Mouse (Mus musculus): Measurements from ENCODE around the gene Cstl1. TPM values are rescaled to one million over a fixed set of nuclear protein-coding genes. Genes with fewer than 3 reads are reported as not detected.

The Cstl1 gene
- polyA plus RNA-seq (2015; fragmentation: Nextera tagmentation; extraction: Ambion mirVana), result not detected in 2 replicates

GRCm38 (mm10) chr2:148750058-148750457 is at the start of gene Cstl1:
Gene Cstl1 (plus strand): TSS chr2:148750358.
- Histone ChIP-seq H3K36me3 (replicated peaks) (no peaks in the 10 kb centered on the region), H3K4me2 (no peak within 1 kb of the TSS), H3K9me3 (no peaks in the 10 kb centered on the region), H3K27me3 (replicated peaks) (no peaks in the 10 kb centered on the region), H3K4me1 (no peaks in the 10 kb centered on the region), H3K27ac (no peak within 1 kb of the TSS), H3K4me3 (no peak within 1 kb of the TSS), H3K9ac (no peak within 1 kb of the TSS)
- 78% methylated on average over 1 of the region's 1 CpGs for WGBS
- no peak for ATAC-seq (replicated peaks)

- Histone ChIP-seq H3K4me2 (no peak overlapping the region), H3K4me3 (no peak overlapping the region), H3K27me3 (replicated peaks) (no peaks in the 10 kb centered on the region), H3K36me3 (replicated peaks) (peaks cover 12% of the 10 kb centered on the region; the same call in 1 of the 2 replicates), H3K4me1 (no peaks in the 10 kb centered on the region), H3K27ac (no peak overlapping the region), H3K9ac (no peak overlapping the region), H3K9me3 (no peaks in the 10 kb centered on the region)
- ATAC-seq (replicated peaks), result peak; percentile 54
- WGBS, result 76% methylated on average over 15 of the region's 15 CpGs
Measured at GRCm38 (mm10) chr2:148706409-148707201, 43.6 kb upstream of the Cstl1 start.

- Histone ChIP-seq H3K4me1 (no peaks in the 10 kb centered on the region), H3K9ac (no peak overlapping the region), H3K9me3 (no peaks in the 10 kb centered on the region), H3K36me3 (replicated peaks) (peaks cover 12% of the 10 kb centered on the region; the same call in 1 of the 2 replicates), H3K27ac (no peak overlapping the region), H3K4me3 (no peak overlapping the region), H3K27me3 (replicated peaks) (no peaks in the 10 kb centered on the region), H3K4me2 (no peak overlapping the region)
- 69% methylated on average over 6 of the region's 6 CpGs for WGBS
- ATAC-seq (replicated peaks), result peak; percentile 62
Measured at GRCm38 (mm10) chr2:148707202-148707530, 43.0 kb upstream of the Cstl1 start.

GRCm38 (mm10) chr2:148712326-148712725 is 37.8 kb upstream of the Cstl1 start:
- no peaks in the 10 kb centered on the region for H3K27me3 ChIP-seq (replicated peaks)
- 92% methylated on average over 3 of the region's 3 CpGs for WGBS

GRCm38 (mm10) chr2:148717072-148717471 is 33.1 kb upstream of the Cstl1 start:
- Histone ChIP-seq H3K27me3 (replicated peaks) (no peaks in the 10 kb centered on the region), H3K4me1 (no peaks in the 10 kb centered on the region), H3K9me3 (no peaks in the 10 kb centered on the region), H3K4me2 (no peak overlapping the region), H3K4me3 (no peak overlapping the region), H3K9ac (no peak overlapping the region), H3K27ac (no peak overlapping the region), H3K36me3 (replicated peaks) (no peaks in the 10 kb centered on the region)
- no peak for ATAC-seq (replicated peaks)
- WGBS, result 67% methylated on average over 2 of the region's 2 CpGs

More at GRCm38 (mm10) chr2:148712326-148712725, 37.8 kb upstream of the Cstl1 start:
- H3K27ac ChIP-seq, result no peak overlapping the region
- H3K9ac ChIP-seq, result no peak overlapping the region
- H3K4me2 ChIP-seq, result no peak overlapping the region
- ATAC-seq (replicated peaks), result no peak
- no peaks in the 10 kb centered on the region for H3K9me3 ChIP-seq
- H3K4me3 ChIP-seq, result no peak overlapping the region
- no peaks in the 10 kb centered on the region for H3K4me1 ChIP-seq
- peaks cover 4% of the 10 kb centered on the region; the same call in 1 of the 2 replicates for H3K36me3 ChIP-seq (replicated peaks)

- Histone ChIP-seq H3K9me3 (no peaks in the 10 kb centered on the region), H3K4me1 (no peaks in the 10 kb centered on the region), H3K4me2 (no peak overlapping the region), H3K27ac (no peak overlapping the region), H3K9ac (no peak overlapping the region), H3K36me3 (replicated peaks) (no peaks in the 10 kb centered on the region), H3K27me3 (replicated peaks) (no peaks in the 10 kb centered on the region), H3K4me3 (no peak overlapping the region)
- ATAC-seq (replicated peaks), result no peak
- 83% methylated on average over 2 of the region's 2 CpGs for WGBS
Measured at GRCm38 (mm10) chr2:148719271-148719995, 30.7 kb upstream of the Cstl1 start.

GRCm38 (mm10) chr2:148731614-148732326 is 18.4 kb upstream of the Cstl1 start:
- ATAC-seq (replicated peaks), result peak; percentile 88
- Histone ChIP-seq H3K4me1 (peaks cover 25% of the 10 kb centered on the region), H3K9ac (peak overlapping the region; percentile 73), H3K4me2 (peak overlapping the region; percentile 85), H3K27ac (peak overlapping the region; percentile 84), H3K36me3 (replicated peaks) (no peaks in the 10 kb centered on the region), H3K9me3 (no peaks in the 10 kb centered on the region), H3K27me3 (replicated peaks) (no peaks in the 10 kb centered on the region), H3K4me3 (peak overlapping the region; percentile 80)
- under 1% methylated on average over 35 of the region's 35 CpGs for whole genome bisulfite sequencing

- peak within 1 kb of the TSS; percentile 84 for H3K27ac ChIP-seq
- H3K9me3 ChIP-seq, result no peaks in the 10 kb centered on the region
- peak within 1 kb of the TSS; percentile 85 for H3K4me2 ChIP-seq
- peak; percentile 100 for ATAC-seq (replicated peaks)
- no peaks in the 10 kb centered on the region for H3K27me3 ChIP-seq (replicated peaks)
- H3K4me1 ChIP-seq, result peaks cover 25% of the 10 kb centered on the region
- H3K36me3 ChIP-seq (replicated peaks), result no peaks in the 10 kb centered on the region
- peak within 1 kb of the TSS; percentile 73 for H3K9ac ChIP-seq
- WGBS, result 4% methylated on average over 18 of the region's 18 CpGs
- H3K4me3 ChIP-seq, result peak within 1 kb of the TSS; percentile 80
Measured at GRCm38 (mm10) chr2:148732327-148733000, 17.7 kb upstream of the Cstl1 start, which contains the start of gene Napb. Gene Napb (minus strand): TSS chr2:148732467.

- Histone ChIP-seq H3K27me3 (replicated peaks) (no peaks in the 10 kb centered on the region), H3K4me2 (no peak overlapping the region), H3K4me1 (no peaks in the 10 kb centered on the region), H3K36me3 (replicated peaks) (no peaks in the 10 kb centered on the region), H3K27ac (no peak overlapping the region), H3K4me3 (no peak overlapping the region), H3K9ac (no peak overlapping the region), H3K9me3 (no peaks in the 10 kb centered on the region)
- ATAC-seq (replicated peaks), result no peak
- WGBS, result 68% methylated on average over 3 of the region's 3 CpGs
Measured at GRCm38 (mm10) chr2:148743001-148743400, 7.2 kb upstream of the Cstl1 start.

GRCm38 (mm10) chr2:148743846-148744407 is 6.2 kb upstream of the Cstl1 start:
- no peaks in the 10 kb centered on the region for H3K27me3 ChIP-seq (replicated peaks)
- no peaks in the 10 kb centered on the region for H3K9me3 ChIP-seq
- no peak for ATAC-seq (replicated peaks)
- H3K4me2 ChIP-seq, result no peak overlapping the region
- no peaks in the 10 kb centered on the region for H3K4me1 ChIP-seq
- 87% methylated on average over 3 of the region's 3 CpGs for WGBS
- no peak overlapping the region for H3K9ac ChIP-seq
- no peak overlapping the region for H3K27ac ChIP-seq
- H3K36me3 ChIP-seq (replicated peaks), result no peaks in the 10 kb centered on the region
- no peak overlapping the region for H3K4me3 ChIP-seq

- H3K4me2 ChIP-seq, result peak overlapping the region; percentile 61
- H3K36me3 ChIP-seq (replicated peaks), result no peaks in the 10 kb centered on the region
- H3K4me3 ChIP-seq, result peak overlapping the region; percentile 39
- no peak overlapping the region for H3K27ac ChIP-seq
- no peaks in the 10 kb centered on the region for H3K4me1 ChIP-seq
- no peaks in the 10 kb centered on the region for H3K9me3 ChIP-seq
- ATAC-seq (replicated peaks), result peak; percentile 94
- WGBS, result 17% methylated on average over 15 of the region's 15 CpGs
- H3K9ac ChIP-seq, result peak overlapping the region; percentile 33; the same call in 1 of the 2 replicates
- H3K27me3 ChIP-seq (replicated peaks), result no peaks in the 10 kb centered on the region
Measured at GRCm38 (mm10) chr2:148751893-148752813, 2.0 kb downstream of the Cstl1 start.
